Mouse (Mus musculus) thymus, postnatal 10 days (tissue): ENCODE measurements around the gene Stpg4.

Source experiments
- DNase-seq, 2 experiments: peaks; one replicate each; pipeline ENCODE4 v3.0.0; 2021; ENCODE audit warnings: low spot score in 2 of 2

Gene Stpg4

GRCm38 (mm10) chr17:87446767-87447611, 19.4 kb upstream of the Stpg4 start, which contains the start of gene Calm2:
TSS of gene Calm2 (minus strand) at chr17:87446935.
- peak; percentile 98 for DNase-seq

- peak; percentile 80 to 82 for DNase-seq
These were observed 18.6 kb upstream of the Stpg4 start for GRCm38 (mm10) chr17:87445917-87446766.

GRCm38 (mm10) chr17:87445337-87445916, 17.9 kb upstream of the Stpg4 start:
- no peak for DNase-seq

GRCm38 (mm10) chr17:87444763-87445162, 17.2 kb upstream of the Stpg4 start:
- no peak for DNase-seq

- DNase-seq = no peak
These were observed 14.0 kb upstream of the Stpg4 start for GRCm38 (mm10) chr17:87441537-87441936.

- DNase-seq = no peak
These were observed 11.9 kb upstream of the Stpg4 start for GRCm38 (mm10) chr17:87439441-87439840.

- DNase-seq = no peak
These were observed 6.4 kb upstream of the Stpg4 start for GRCm38 (mm10) chr17:87433929-87434328.

- no peak for DNase-seq
These were observed 5.2 kb upstream of the Stpg4 start for GRCm38 (mm10) chr17:87432743-87433142.

- no peak for DNase-seq
These were observed 4.8 kb upstream of the Stpg4 start for GRCm38 (mm10) chr17:87432314-87432713.

- no peak for DNase-seq
These were observed 1.9 kb upstream of the Stpg4 start for GRCm38 (mm10) chr17:87429431-87429830.

GRCm38 (mm10) chr17:87418082-87418481, 9.5 kb downstream of the Stpg4 start:
- no peak for DNase-seq

GRCm38 (mm10) chr17:87406646-87407045, 20.9 kb downstream of the Stpg4 start:
- no peak for DNase-seq

- DNase-seq = no peak
These were observed 22.0 kb downstream of the Stpg4 start for GRCm38 (mm10) chr17:87405576-87405975.

GRCm38 (mm10) chr17:87403462-87403861, 24.1 kb downstream of the Stpg4 start:
- no peak for DNase-seq

- DNase-seq = no peak
These were observed 25.1 kb downstream of the Stpg4 start for GRCm38 (mm10) chr17:87402444-87402843.

- DNase-seq = no peak
These were observed 30.5 kb downstream of the Stpg4 start for GRCm38 (mm10) chr17:87397088-87397487.

- no peak for DNase-seq
These were observed 36.3 kb downstream of the Stpg4 start for GRCm38 (mm10) chr17:87391242-87391641.

- no peak for DNase-seq
These were observed 40.5 kb downstream of the Stpg4 start for GRCm38 (mm10) chr17:87387068-87387467.

GRCm38 (mm10) chr17:87385835-87386234, 41.7 kb downstream of the Stpg4 start:
- DNase-seq = no peak

GRCm38 (mm10) chr17:87380681-87381080, 46.9 kb downstream of the Stpg4 start:
- DNase-seq = no peak

- DNase-seq = no peak
These were observed 47.7 kb downstream of the Stpg4 start for GRCm38 (mm10) chr17:87379821-87380220.

GRCm38 (mm10) chr17:87379160-87379624, 48.3 kb downstream of the Stpg4 start:
- DNase-seq = no peak
